Mouse (Mus musculus) heart, adult 11 months (tissue): Measurements from ENCODE around the gene Mrps11.
A peak's percentile ranks its signal among the peaks of the same experiment; 100 is the strongest.

Experiments used
- DNase-seq: peaks from one replicate; pipeline ENCODE4 v3.0.0; 2022

Mrps11 gene

GRCm38 (mm10) chr7:78794571-78795092 is 11.7 kb downstream of the Mrps11 start:
- DNase-seq = peak; percentile 92

- no peak for DNase-seq
Measured at GRCm38 (mm10) chr7:78796624-78797023, 13.7 kb downstream of the Mrps11 start.

GRCm38 (mm10) chr7:78797843-78798455 is 15.0 kb downstream of the Mrps11 start:
- DNase-seq = no peak

- DNase-seq = no peak
Measured at GRCm38 (mm10) chr7:78799730-78800496, 17.0 kb downstream of the Mrps11 start.

- no peak for DNase-seq
Measured at GRCm38 (mm10) chr7:78803841-78804240, 20.9 kb downstream of the Mrps11 start.

- peak; percentile 43 for DNase-seq
Measured at GRCm38 (mm10) chr7:78807192-78807591, 24.3 kb downstream of the Mrps11 start.

GRCm38 (mm10) chr7:78813791-78814190 is 30.9 kb downstream of the Mrps11 start:
- peak; percentile 88 for DNase-seq

GRCm38 (mm10) chr7:78814766-78815165 is 31.8 kb downstream of the Mrps11 start:
- peak; percentile 81 for DNase-seq

- DNase-seq = peak; percentile 73
Measured at GRCm38 (mm10) chr7:78818336-78818735, 35.4 kb downstream of the Mrps11 start.

- peak; percentile 95 for DNase-seq
Measured at GRCm38 (mm10) chr7:78826682-78827385, 43.9 kb downstream of the Mrps11 start.

- peak; percentile 65 for DNase-seq
Measured at GRCm38 (mm10) chr7:78827749-78828362, 44.9 kb downstream of the Mrps11 start.

GRCm38 (mm10) chr7:78835656-78836055 is 52.7 kb downstream of the Mrps11 start:
- peak; percentile 58 for DNase-seq

GRCm38 (mm10) chr7:78837250-78837649 is 54.3 kb downstream of the Mrps11 start:
- DNase-seq = peak; percentile 68

GRCm38 (mm10) chr7:78841601-78842000 is 58.7 kb downstream of the Mrps11 start:
- DNase-seq = peak; percentile 61
